Mouse (Mus musculus): ENCODE results near the gene Olfr707. TPM values are rescaled to one million over a fixed set of nuclear protein-coding genes. Genes with fewer than 3 reads are reported as not detected.
"Not testable (repeated sequence)": the region's sequence is repeated elsewhere in the genome, so short reads cannot be mapped to it uniquely, and the experiment has no call there.

Gene Olfr707
- not detected for total RNA-seq (2021)

DNA sequence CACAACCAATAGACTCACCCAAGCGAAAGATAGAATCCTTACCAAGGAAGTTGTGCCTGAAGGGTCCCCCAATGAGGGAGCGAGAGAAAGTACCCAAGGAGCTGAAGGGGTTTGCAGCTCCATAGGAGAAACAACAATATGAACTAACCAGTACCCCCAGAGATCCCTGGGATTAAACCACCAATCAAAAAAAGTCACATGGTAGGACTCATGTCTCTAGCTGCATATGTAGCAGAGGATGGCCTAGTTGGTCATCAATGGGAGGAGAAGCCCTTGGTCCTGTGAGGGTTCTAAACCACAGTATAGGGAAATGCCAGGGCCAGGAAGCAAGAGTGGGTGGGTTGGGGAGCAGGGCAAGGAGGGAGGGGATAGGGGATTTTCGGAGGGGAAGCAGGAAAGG, at the start of gene Olfr707:
Olfr707 (minus strand) TSS at position 101 of the 400 bp plus-strand sequence.
- not testable (repeated sequence) for DNase-seq (ENCODE audit: extremely low spot score in 1 of 2, low spot score in 1 of 2)

DNA sequence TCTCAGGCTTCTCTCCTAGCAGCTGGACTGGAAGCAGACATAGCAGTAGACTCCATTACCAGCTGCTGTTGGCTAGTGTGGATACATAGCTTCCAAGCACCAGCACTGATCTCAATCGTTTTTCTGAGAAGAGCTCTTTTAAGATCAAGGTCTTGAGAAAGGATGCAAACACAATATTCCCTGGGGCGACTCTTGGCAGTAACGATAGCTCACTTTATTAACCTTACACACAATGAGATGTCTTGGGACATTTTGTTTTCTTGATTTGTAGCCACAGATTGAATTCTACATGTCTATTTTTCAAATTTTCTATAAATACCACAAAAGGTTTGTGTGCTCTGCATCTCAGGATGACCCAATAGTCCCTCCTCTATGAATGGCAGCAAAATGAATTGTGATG, 47.2 kb upstream of the Olfr707 start, which contains the start of gene Olfr710:
Olfr710 (minus strand) TSS at position 101 of the 400 bp plus-strand sequence.
- no peak for DNase-seq (ENCODE audit: extremely low spot score in 1 of 2, low spot score in 1 of 2)

- no peak for DNase-seq (ENCODE audit: extremely low spot score in 1 of 2, low spot score in 1 of 2)
Measured at GRCm38 (mm10) chr7:106932119-106932518, 31.1 kb upstream of the Olfr707 start, which contains the start of gene Olfr709-ps1. TSS of gene Olfr709-ps1 (minus strand) at chr7:106932219.

GRCm38 (mm10) chr7:106920961-106921360, 19.9 kb upstream of the Olfr707 start:
- not testable (repeated sequence) for DNase-seq (ENCODE audit: extremely low spot score in 1 of 2, low spot score in 1 of 2)

DNA sequence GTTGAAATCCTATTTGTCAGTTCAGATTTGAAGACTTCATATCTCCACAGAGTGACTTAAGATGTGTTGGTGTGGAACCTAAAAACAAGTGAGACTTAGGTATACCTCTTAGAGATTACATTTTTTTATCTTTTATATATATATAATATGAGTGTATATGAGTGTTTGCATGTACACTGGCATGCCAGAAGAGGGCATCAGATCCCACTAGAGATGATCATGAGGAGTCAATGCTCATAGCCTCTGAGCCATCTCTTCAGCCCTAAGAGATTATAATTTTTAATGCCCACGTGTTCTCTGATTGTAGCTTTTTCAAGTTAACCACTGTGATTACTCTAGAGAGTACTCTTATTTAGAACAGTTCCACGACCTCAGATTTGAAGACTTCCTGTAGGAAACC, 6.6 kb upstream of the Olfr707 start, which contains the start of gene Olfr1532-ps1:
Olfr1532-ps1 (plus strand) TSS at position 326 of the 400 bp plus-strand sequence.
- no peak for DNase-seq (ENCODE audit: extremely low spot score in 1 of 2, low spot score in 1 of 2)

DNA sequence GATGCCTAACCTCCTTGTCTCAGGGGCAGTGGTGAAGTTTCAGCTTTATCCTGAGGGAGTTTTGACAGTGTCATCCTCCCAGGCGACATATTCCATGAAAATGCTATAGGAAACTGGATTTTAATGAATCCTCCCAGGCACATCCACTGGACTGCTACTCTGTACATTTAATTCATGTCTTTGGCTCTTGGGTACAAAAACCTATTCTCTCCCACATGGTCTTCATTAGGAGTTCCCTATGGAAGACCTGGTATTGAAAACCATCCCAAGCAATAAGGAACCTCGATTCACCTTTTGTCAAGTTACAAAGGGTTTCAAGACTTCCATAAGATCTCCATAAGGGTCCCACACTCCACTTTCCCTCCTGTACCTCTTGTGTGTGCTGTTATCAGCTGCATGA, 13.0 kb downstream of the Olfr707 start, which contains the start of gene Olfr706:
Olfr706 (minus strand) TSS at position 101 of the 400 bp plus-strand sequence.
- DNase-seq (ENCODE audit: extremely low spot score in 1 of 2, low spot score in 1 of 2): no peak

DNA sequence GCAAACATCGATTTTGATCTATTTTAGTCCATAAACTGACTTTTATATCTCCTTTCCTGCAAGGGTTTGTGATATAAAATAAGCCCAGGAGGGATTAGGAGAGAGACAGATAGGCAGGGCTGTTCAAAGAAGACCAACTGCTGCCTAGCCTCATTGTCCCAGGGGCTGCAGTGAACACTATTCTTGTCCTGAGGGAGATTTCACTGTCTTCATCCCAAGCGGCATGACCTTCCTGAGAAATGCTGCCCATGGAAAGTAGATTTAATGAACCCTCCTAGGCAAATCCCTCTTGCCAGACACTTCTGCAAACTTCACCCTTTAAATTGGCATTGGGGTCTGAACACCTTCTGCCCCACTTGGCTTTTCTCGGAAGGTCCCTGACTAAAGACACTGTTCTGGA, 24.2 kb downstream of the Olfr707 start, which contains the start of gene Olfr705:
Olfr705 (minus strand) TSS at position 101 of the 400 bp plus-strand sequence.
- no peak for DNase-seq (ENCODE audit: extremely low spot score in 1 of 2, low spot score in 1 of 2)

DNA sequence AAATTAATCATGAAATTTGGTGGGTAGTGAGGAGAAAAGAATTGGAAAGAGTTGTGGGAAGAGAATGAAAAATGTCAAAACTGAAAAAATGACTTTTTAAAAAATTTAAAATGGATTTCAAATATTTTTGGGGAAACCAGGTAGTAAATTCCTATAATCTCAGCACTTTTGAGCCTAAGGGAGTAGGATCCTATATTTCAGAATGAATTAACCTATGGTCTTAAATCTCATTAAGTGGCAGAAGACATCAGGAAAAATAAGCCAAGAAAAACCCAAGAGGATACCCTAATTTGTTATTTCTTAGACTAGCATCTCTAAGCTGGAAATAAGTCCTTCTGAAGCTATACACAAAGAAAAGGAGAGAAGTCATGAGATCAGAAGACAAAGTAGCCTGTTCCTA, 38.2 kb downstream of the Olfr707 start, which contains the start of gene Olfr704:
Olfr704 (plus strand) TSS at position 301 of the 400 bp plus-strand sequence.
- DNase-seq (ENCODE audit: extremely low spot score in 1 of 2, low spot score in 1 of 2): no peak

DNA sequence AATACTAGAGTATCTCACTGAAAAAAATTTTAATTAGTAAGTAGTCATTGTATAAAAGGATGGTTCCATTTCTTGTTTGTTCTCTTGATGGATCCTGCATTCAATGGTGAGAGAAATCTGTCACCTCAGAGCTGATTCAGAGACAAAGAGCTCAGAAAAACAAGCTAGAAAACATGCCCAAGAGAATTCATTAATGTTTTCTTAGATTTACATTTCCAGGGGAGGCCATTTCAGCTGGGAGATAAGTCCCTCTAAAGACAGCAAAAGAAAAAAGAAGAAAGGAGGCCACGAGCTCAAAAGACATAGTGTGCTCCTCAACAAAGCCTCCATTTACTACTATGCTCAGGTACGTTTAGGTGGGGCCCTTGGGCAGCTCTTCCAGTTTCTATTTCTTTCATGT, 58.0 kb downstream of the Olfr707 start, which contains the start of gene Olfr703:
Olfr703 (plus strand) TSS at position 301 of the 400 bp plus-strand sequence.
- DNase-seq (ENCODE audit: extremely low spot score in 1 of 2, low spot score in 1 of 2): no peak

Other genes starting within 250 kb of the Olfr707 start
- not detected for gene Olfr693, start 220.7 kb downstream of the Olfr707 start, total RNA-seq (2021)
- gene Olfr694, start 209.4 kb downstream of the Olfr707 start, total RNA-seq (2021): not detected
- gene Olfr695, start 184.8 kb downstream of the Olfr707 start, total RNA-seq (2021): not detected
- not detected for gene Olfr697, start 158.8 kb downstream of the Olfr707 start, total RNA-seq (2021)
- not detected for gene Olfr698, start 145.8 kb downstream of the Olfr707 start, total RNA-seq (2021)
- not detected for gene Olfr699, start 108.0 kb downstream of the Olfr707 start, total RNA-seq (2021)
- not detected for gene Olfr700, start 92.4 kb downstream of the Olfr707 start, total RNA-seq (2021)
- not detected for gene Olfr701, start 87.1 kb downstream of the Olfr707 start, total RNA-seq (2021)
- not detected for gene Olfr702, start 67.3 kb downstream of the Olfr707 start, total RNA-seq (2021)
- gene Olfr703, start 57.9 kb downstream of the Olfr707 start, total RNA-seq (2021): not detected
- gene Olfr704, start 38.1 kb downstream of the Olfr707 start, total RNA-seq (2021): not detected
- gene Olfr705, start 24.4 kb downstream of the Olfr707 start, total RNA-seq (2021): not detected
- gene Olfr706, start 13.1 kb downstream of the Olfr707 start, total RNA-seq (2021): not detected
- gene Olfr1532-ps1, start 6.8 kb upstream of the Olfr707 start, total RNA-seq (2021): not detected
- gene Olfr709-ps1, start 31.0 kb upstream of the Olfr707 start, total RNA-seq (2021): not detected
- gene Olfr710, start 47.1 kb upstream of the Olfr707 start, total RNA-seq (2021): not detected
- gene Olfr6, start 62.7 kb upstream of the Olfr707 start, total RNA-seq (2021): under 1 TPM; 0.07 to 0.10 TPM
- gene Olfr711, start 74.2 kb upstream of the Olfr707 start, total RNA-seq (2021): not detected
- gene Olfr2, start 104.8 kb upstream of the Olfr707 start, total RNA-seq (2021): not detected
- gene Olfr713, start 129.9 kb upstream of the Olfr707 start, total RNA-seq (2021): not detected
- gene Olfr714, start 169.7 kb upstream of the Olfr707 start, total RNA-seq (2021): not detected
- not detected for gene Olfr17, start 192.0 kb upstream of the Olfr707 start, total RNA-seq (2021)
- gene Olfr715b, start 209.1 kb upstream of the Olfr707 start, total RNA-seq (2021): not detected
- not detected for gene Olfr715, start 229.8 kb upstream of the Olfr707 start, total RNA-seq (2021)
- not detected for gene Olfr716, start 237.1 kb upstream of the Olfr707 start, total RNA-seq (2021)

All from layer of hippocampus, postnatal 25 days (tissue).